In the genomic region with DNA sequence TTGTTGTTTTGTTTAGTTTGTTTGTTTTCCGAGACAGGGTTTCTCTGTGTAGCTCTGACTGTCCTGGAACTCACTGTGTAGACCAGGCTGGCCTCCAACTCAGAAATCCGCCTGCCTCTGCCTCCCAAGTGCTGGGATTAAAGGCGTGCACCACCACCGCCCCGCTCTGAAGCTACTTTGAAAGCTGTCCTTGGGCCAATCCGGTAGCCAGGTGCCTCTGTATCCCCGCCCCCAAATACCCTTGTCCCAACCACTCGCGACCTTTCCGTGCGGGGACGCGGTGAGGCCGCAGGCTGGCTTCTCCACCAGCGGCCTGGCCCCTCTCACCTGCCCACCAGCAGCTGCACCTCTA, we compare ENCODE assay signal across 8 mouse cellular contexts. TPM values are rescaled to one million over a fixed set of nuclear protein-coding genes. Genes with fewer than 3 reads are reported as not detected.
A peak's percentile ranks its signal among the peaks of the same experiment; 100 is the strongest.
DNase-seq lines count a peak whose midpoint lies in the region; ATAC-seq and TF ChIP-seq lines count a peak whose summit lies in the region.
"Not testable (repeated sequence)": the region's sequence is repeated elsewhere in the genome, so short reads cannot be mapped to it uniquely, and the experiment has no call there.

No protein-coding gene starts in this region.

- DNase-seq in c-Kit-positive CD71-positive TER-119-negative erythroid progenitor cells, embryonic 14.5 days (ENCODE audit: low read depth): peak; percentile 56
- not testable (repeated sequence) for DNase-seq in forebrain, embryonic 11.5 days (ENCODE audit: low spot score); liver, embryonic 11.5 days (ENCODE audit: low spot score)

- peak overlapping the region; percentile 79 for H3K27ac ChIP-seq in forebrain, embryonic 11.5 days (ENCODE audit: low read depth, low read length)
- peak overlapping the region; percentile 97 for H3K27ac ChIP-seq in heart, embryonic 15.5 days
- peak overlapping the region; percentile 92 for H3K27ac ChIP-seq in intestine, postnatal 0 days (ENCODE audit: low read depth, low read length)
- peak overlapping the region; percentile 86 for H3K27ac ChIP-seq in liver, embryonic 11.5 days (ENCODE audit: low read depth, low read length)

- H3K27me3 ChIP-seq in forebrain, embryonic 11.5 days (ENCODE audit: control insufficient read depth, insufficient read depth, low read length); heart, embryonic 15.5 days; intestine, postnatal 0 days (replicated peaks; ENCODE audit: control insufficient read depth, insufficient read depth, low read length); liver, embryonic 11.5 days (replicated peaks; ENCODE audit: control insufficient read depth, insufficient read depth, low read length): not testable (repeated sequence)

- not testable (repeated sequence) for H3K36me3 ChIP-seq in forebrain, embryonic 11.5 days (ENCODE audit: control insufficient read depth, insufficient read depth, low read length); heart, embryonic 15.5 days; intestine, postnatal 0 days (ENCODE audit: control insufficient read depth, insufficient read depth); liver, embryonic 11.5 days (ENCODE audit: control insufficient read depth, insufficient read depth, low read length)

- H3K4me3 ChIP-seq in forebrain, embryonic 11.5 days (ENCODE audit: low read depth, low read length): peak overlapping the region; percentile 72
- peak overlapping the region; percentile 85 for H3K4me3 ChIP-seq in heart, embryonic 15.5 days
- H3K4me3 ChIP-seq in intestine, postnatal 0 days (ENCODE audit: low read depth, low read length): peak overlapping the region; percentile 73
- peak overlapping the region; percentile 82 for H3K4me3 ChIP-seq in liver, embryonic 11.5 days (ENCODE audit: low read depth, low read length)

- peak overlapping the region; percentile 42; the same call in 1 of the 2 replicates for H3K4me2 ChIP-seq in forebrain, embryonic 11.5 days (ENCODE audit: low read depth, low read length, severe bottlenecking)
- H3K4me2 ChIP-seq in heart, embryonic 15.5 days: peak overlapping the region; percentile 59
- H3K4me2 ChIP-seq in intestine, postnatal 0 days (replicated peaks; ENCODE audit: low read depth): peak overlapping the region; percentile 59
- H3K4me2 ChIP-seq in liver, embryonic 11.5 days: peak overlapping the region; percentile 52

- not testable (repeated sequence) for TF ChIP-seq CTCF in intestine, postnatal 0 days (IDR thresholded peaks at IDR 0.05; ENCODE audit: low read depth)

- WGBS in forebrain, embryonic 11.5 days: 6% methylated on average over 15 of the region's 15 CpGs
- 7% methylated on average over 15 of the region's 15 CpGs for WGBS in heart, embryonic 15.5 days
- WGBS in intestine, postnatal 0 days: 3% methylated on average over 15 of the region's 15 CpGs
- 5% methylated on average over 15 of the region's 15 CpGs for WGBS in liver, embryonic 11.5 days

- H3K9ac ChIP-seq in forebrain, embryonic 11.5 days (ENCODE audit: low read length): peak overlapping the region; percentile 71
- peak overlapping the region; percentile 83 for H3K9ac ChIP-seq in heart, embryonic 15.5 days
- peak overlapping the region; percentile 76 for H3K9ac ChIP-seq in intestine, postnatal 0 days (ENCODE audit: low read depth, low read length)
- peak overlapping the region; percentile 85 for H3K9ac ChIP-seq in liver, embryonic 11.5 days (ENCODE audit: low read depth, low read length)

- not testable (repeated sequence) for H3K9me3 ChIP-seq in forebrain, embryonic 11.5 days (ENCODE audit: control insufficient read depth, low read length); heart, embryonic 15.5 days (replicated peaks); intestine, postnatal 0 days (ENCODE audit: control insufficient read depth); liver, embryonic 11.5 days (ENCODE audit: control insufficient read depth, low read length)

- ATAC-seq in CD4-positive, CD25-positive, alpha-beta regulatory T cell, adult 4 months: peak; percentile 51
- peak; percentile 70 for ATAC-seq in forebrain, embryonic 11.5 days (replicated peaks; ENCODE audit: low FRiP score)
- ATAC-seq in heart, embryonic 15.5 days (replicated peaks; ENCODE audit: insufficient number of reproducible peaks, insufficient read depth, low FRiP score, low read depth): peak; percentile 67
- ATAC-seq in intestine, postnatal 0 days: peak; percentile 68
- peak; percentile 75 for ATAC-seq in liver, embryonic 11.5 days (replicated peaks; ENCODE audit: low FRiP score)
- peak; percentile 74 for ATAC-seq in megakaryocyte-erythroid progenitor cell, adult 5-6 weeks (replicated peaks; ENCODE audit: low FRiP score, low TSS enrichment, poor library complexity, severe bottlenecking)
- ATAC-seq in neutrophil, adult 5-6 weeks (ENCODE audit: extremely low read depth, insufficient number of reproducible peaks, low FRiP score, poor library complexity, severe bottlenecking): peak; percentile 36; the same call in 1 of the 2 replicates

- not testable (repeated sequence) for H3K4me1 ChIP-seq in forebrain, embryonic 11.5 days (replicated peaks; ENCODE audit: control insufficient read depth, insufficient read depth, low read length); intestine, postnatal 0 days (replicated peaks; ENCODE audit: control insufficient read depth, insufficient read depth, low read length)
- peaks cover 18% of the 10 kb centered on the region for H3K4me1 ChIP-seq in heart, embryonic 15.5 days (replicated peaks)
- H3K4me1 ChIP-seq in liver, embryonic 11.5 days (replicated peaks; ENCODE audit: control insufficient read depth, insufficient read depth, low read length): peaks cover 13% of the 10 kb centered on the region

RNA-seq across cellular contexts. Expression of a gene that starts 0.3 kb away (rescaled TPM):
- polyA plus RNA-seq in CD4-positive, CD25-positive, alpha-beta regulatory T cell, adult 4 months (2017; shearing (Covaris generic)): 1 to 10 TPM; 5.4 to 6.2 TPM
- 9.7 and 10.5 TPM in 2 replicates for polyA plus RNA-seq in forebrain, embryonic 11.5 days (2014; fragmentation: Nextera tagmentation; extraction: Ambion mirVana)
- polyA plus RNA-seq in heart, embryonic 15.5 days (2015; fragmentation: Nextera tagmentation; extraction: Ambion mirVana): 4.3 and 4.5 TPM in 2 replicates
- 2.8 and 3.5 TPM in 2 replicates for polyA plus RNA-seq in intestine, postnatal 0 days (2015; fragmentation: Nextera tagmentation; extraction: Ambion mirVana)
- polyA plus RNA-seq in liver, embryonic 11.5 days (2014; fragmentation: Nextera tagmentation; extraction: Ambion mirVana): 4.2 and 5.0 TPM in 2 replicates
- total RNA-seq in megakaryocyte-erythroid progenitor cell, adult 5-6 weeks (2014; fragmentation: Nextera tagmentation): 8.2 and 9.1 TPM in 2 replicates
- total RNA-seq in megakaryocyte-erythroid progenitor cell, adult 5-6 weeks (2017): 5.4 and 7.6 TPM in 2 replicates
- 5.7 and 6.5 TPM in 2 replicates for total RNA-seq in neutrophil, adult 5-6 weeks (2017)

RNA-seq across cellular contexts. Expression of a gene that starts 0.5 kb away (rescaled TPM):
- polyA plus RNA-seq in CD4-positive, CD25-positive, alpha-beta regulatory T cell, adult 4 months (2017; shearing (Covaris generic)): 10 to 100 TPM in 1 of 2 experiments, 1 to 10 TPM in 1; 4.0 to 21.0 TPM
- 22.9 and 28.1 TPM in 2 replicates for polyA plus RNA-seq in forebrain, embryonic 11.5 days (2014; fragmentation: Nextera tagmentation; extraction: Ambion mirVana)
- polyA plus RNA-seq in heart, embryonic 15.5 days (2015; fragmentation: Nextera tagmentation; extraction: Ambion mirVana): 32.1 and 43.9 TPM in 2 replicates
- 70.4 and 72.9 TPM in 2 replicates for polyA plus RNA-seq in intestine, postnatal 0 days (2015; fragmentation: Nextera tagmentation; extraction: Ambion mirVana)
- 24.0 and 24.2 TPM in 2 replicates for polyA plus RNA-seq in liver, embryonic 11.5 days (2014; fragmentation: Nextera tagmentation; extraction: Ambion mirVana)
- total RNA-seq in megakaryocyte-erythroid progenitor cell, adult 5-6 weeks (2014; fragmentation: Nextera tagmentation): 3.5 TPM in 1 of 2 replicates, not detected in the other
- total RNA-seq in megakaryocyte-erythroid progenitor cell, adult 5-6 weeks (2017): 8.2 and 10.9 TPM in 2 replicates
- total RNA-seq in neutrophil, adult 5-6 weeks (2017): 2.7 and 8.2 TPM in 2 replicates

RNA-seq across cellular contexts. Expression of a gene that starts 0.5 kb away (rescaled TPM):
- 10 to 100 TPM; 12.2 to 23.3 TPM for polyA plus RNA-seq in CD4-positive, CD25-positive, alpha-beta regulatory T cell, adult 4 months (2017; shearing (Covaris generic))
- 13.6 and 14.5 TPM in 2 replicates for polyA plus RNA-seq in forebrain, embryonic 11.5 days (2014; fragmentation: Nextera tagmentation; extraction: Ambion mirVana)
- polyA plus RNA-seq in heart, embryonic 15.5 days (2015; fragmentation: Nextera tagmentation; extraction: Ambion mirVana): 18.9 and 19.9 TPM in 2 replicates
- 25.3 and 26.2 TPM in 2 replicates for polyA plus RNA-seq in intestine, postnatal 0 days (2015; fragmentation: Nextera tagmentation; extraction: Ambion mirVana)
- 13.0 and 14.9 TPM in 2 replicates for polyA plus RNA-seq in liver, embryonic 11.5 days (2014; fragmentation: Nextera tagmentation; extraction: Ambion mirVana)
- 11.2 and 21.7 TPM in 2 replicates for total RNA-seq in megakaryocyte-erythroid progenitor cell, adult 5-6 weeks (2014; fragmentation: Nextera tagmentation)
- total RNA-seq in megakaryocyte-erythroid progenitor cell, adult 5-6 weeks (2017): 12.5 and 16.4 TPM in 2 replicates
- total RNA-seq in neutrophil, adult 5-6 weeks (2017): 6.8 and 16.3 TPM in 2 replicates

RNA-seq across cellular contexts. Expression of a gene that starts 5.2 kb away (rescaled TPM):
- polyA plus RNA-seq in CD4-positive, CD25-positive, alpha-beta regulatory T cell, adult 4 months (2017; shearing (Covaris generic)): 10 to 100 TPM in 1 of 2 experiments, not detected in 1; 12.9 TPM
- polyA plus RNA-seq in forebrain, embryonic 11.5 days (2014; fragmentation: Nextera tagmentation; extraction: Ambion mirVana): 31.8 and 34.0 TPM in 2 replicates
- 52.3 and 59.3 TPM in 2 replicates for polyA plus RNA-seq in heart, embryonic 15.5 days (2015; fragmentation: Nextera tagmentation; extraction: Ambion mirVana)
- polyA plus RNA-seq in intestine, postnatal 0 days (2015; fragmentation: Nextera tagmentation; extraction: Ambion mirVana): 52.5 and 61.5 TPM in 2 replicates
- 16.8 and 24.9 TPM in 2 replicates for polyA plus RNA-seq in liver, embryonic 11.5 days (2014; fragmentation: Nextera tagmentation; extraction: Ambion mirVana)
- 20.4 TPM in 1 of 2 replicates, not detected in the other for total RNA-seq in megakaryocyte-erythroid progenitor cell, adult 5-6 weeks (2014; fragmentation: Nextera tagmentation)
- total RNA-seq in megakaryocyte-erythroid progenitor cell, adult 5-6 weeks (2017): not detected in 2 replicates
- 10.8 and 13.9 TPM in 2 replicates for total RNA-seq in neutrophil, adult 5-6 weeks (2017)
